Mouse (Mus musculus) thymus, postnatal 14 days (tissue): Measurements from ENCODE around the gene Atrn.
A peak's percentile ranks its signal among the peaks of the same experiment; 100 is the strongest.

Experiments
- DNase-seq: peaks from one replicate; pipeline ENCODE4 v3.0.0; 2021

Gene Atrn

DNA sequence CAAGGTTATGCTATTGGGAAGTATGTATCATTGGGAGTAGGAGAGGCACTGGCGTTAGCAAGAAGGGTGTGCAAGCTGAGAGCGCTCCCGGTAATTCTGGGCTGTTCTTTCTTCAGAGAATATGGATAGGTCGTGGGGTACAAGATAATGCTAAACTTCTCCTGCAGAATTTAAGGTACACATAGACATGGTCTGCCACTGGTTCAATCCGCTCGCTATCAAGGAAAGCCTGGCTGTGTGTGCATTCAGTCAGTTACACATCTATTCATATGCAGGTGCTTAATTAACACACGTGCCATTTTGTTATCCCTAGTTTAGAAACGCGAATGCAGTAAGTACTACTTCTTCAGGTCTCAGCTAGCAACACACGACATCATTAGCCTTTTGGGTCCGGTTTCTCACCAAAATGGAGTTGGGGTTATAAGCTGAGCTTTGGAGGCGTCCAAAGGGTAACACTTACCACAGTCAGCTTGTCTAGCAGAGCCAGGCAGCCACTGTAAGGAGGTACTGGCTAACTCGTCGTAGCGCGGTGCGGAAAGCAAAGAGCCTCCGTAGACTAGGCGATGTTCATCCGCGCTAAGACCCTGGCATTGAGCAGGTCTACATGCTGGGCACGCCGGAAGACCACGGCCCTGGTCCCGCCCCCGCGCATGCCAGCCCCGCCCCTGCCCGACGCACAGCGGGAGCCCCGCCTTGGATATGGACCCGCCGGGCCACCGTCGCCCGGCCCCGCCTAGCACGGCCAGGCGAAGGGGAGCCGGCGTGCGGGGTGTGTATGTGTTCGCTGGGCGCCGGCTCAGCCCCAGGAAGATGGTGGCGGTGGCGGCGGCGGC, at the start of gene Atrn, which contains the start of gene 4930402H24Rik:
TSS of gene Atrn (plus strand) at position 745 of the 833 bp plus-strand sequence.
TSS of gene 4930402H24Rik (minus strand) at position 656 of the 833 bp plus-strand sequence.
- DNase-seq: peak; percentile 96

DNA sequence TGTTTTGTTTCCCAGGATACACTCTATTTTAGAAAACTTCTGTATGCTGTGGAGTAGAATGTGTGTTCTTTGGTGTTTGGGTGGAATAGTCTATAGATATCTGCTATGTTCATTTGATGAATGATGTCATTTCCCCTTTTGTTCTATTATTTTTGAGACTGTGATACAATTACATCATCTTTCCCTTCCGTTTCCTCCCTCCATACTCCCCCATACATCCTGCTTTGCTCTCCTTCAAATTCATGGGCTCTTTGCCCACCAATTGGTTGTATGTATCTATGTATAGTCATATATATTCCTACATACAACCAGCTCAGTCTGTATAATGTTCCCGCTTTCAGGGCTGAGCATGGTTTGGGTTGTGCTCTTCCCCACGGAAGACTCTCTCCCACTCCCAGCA, 44.2 kb upstream of the Atrn start:
- no peak for DNase-seq

DNA sequence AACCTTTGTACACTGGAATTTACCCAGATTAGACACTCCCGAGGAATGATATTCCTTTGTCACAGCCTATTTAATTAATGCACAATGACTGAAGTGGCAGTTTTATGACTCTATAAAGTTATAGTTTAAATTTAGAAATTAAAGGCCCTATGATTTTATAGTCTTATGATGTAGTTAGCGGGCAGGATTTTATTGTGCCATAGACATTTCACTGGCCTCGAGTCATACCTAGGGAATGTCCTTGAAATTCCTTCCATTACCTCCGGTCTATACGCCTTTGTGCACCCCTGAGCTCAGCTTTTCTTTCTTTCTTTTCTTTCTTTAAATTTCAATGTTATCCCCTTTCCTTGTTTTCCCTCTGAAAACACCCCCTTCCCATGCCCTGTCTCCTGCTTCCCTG, 35.4 kb upstream of the Atrn start:
- no peak for DNase-seq

DNA sequence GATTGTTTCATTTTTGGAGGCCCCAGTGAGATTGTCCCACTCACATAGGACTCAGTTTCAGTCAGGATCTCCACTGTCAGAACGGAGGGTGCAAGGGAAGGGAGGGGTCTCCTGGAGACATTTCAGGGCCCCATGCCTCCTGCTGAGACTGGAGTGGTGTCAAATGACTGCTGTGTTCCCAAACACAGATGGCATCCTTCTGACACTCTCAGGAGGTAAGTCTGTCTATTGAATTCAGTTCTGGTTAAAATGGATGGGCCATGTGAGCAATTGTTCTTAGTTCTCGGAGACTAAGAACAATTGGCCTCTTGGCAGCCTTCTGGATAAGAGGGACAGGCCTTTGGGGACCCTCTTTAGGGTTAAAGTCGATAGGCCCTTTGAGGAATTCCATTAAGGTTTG, 28.9 kb upstream of the Atrn start:
- no peak for DNase-seq

DNA sequence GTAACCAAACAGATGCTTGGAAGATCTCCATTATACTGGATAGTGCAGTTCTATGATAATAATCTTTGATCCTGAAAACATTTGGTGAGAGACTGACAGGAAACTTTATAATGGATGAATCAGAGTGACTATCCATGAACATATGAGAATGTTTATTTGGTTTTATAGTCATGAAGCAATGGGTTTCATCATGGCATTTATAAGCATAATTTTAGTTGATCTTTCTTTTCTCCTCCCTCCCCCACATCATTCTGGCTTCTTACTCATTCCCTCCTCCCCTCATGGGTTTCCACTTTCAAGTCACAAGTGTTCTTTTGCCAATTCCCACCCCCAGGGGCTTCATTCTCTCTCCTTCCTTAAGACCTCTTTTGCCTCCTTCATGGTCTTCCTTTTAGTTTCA, 19.3 kb upstream of the Atrn start:
- no peak for DNase-seq

DNA sequence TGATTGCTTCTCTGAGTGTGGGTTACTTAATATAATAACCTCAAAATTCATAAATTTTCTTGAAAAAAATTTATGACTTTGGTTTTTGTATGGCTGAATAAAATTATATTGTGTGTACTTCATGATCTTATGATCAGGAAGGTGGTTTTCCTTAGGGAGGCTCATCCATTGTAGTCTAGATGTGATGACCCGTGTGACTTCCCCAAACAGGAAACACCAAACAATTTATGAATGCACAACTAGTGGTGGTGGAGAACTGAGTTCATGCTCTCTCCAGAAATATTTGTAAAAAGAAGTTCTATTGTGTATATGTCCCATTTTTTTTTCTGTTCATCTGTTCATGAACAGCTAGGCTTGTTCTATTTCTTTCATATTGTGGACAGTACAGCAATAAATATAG, 18.8 kb upstream of the Atrn start:
- DNase-seq: no peak

GRCm38 (mm10) chr2:130896944-130897343, 9.4 kb upstream of the Atrn start:
- no peak for DNase-seq

- no peak for DNase-seq
Measured at GRCm38 (mm10) chr2:130897856-130898255, 8.4 kb upstream of the Atrn start.

DNA sequence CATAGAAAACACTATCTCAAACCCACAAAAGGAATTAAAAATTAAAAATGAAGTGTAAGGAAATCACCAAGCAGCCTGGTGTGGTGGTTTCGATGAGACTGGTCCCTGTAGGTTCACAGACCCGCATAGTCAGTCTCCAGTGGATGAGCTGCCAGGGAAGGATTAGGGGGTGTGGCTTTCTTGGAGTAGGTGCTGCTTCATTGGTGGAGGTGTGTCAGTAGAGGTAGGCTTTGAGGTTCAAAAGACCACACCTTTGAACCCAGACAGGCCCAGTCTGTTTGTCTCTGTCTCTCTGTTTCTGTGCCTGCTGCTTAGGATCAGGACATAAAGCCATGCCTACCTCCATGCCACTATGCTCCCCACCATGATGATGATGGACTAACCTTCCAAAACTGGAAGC, 7.5 kb upstream of the Atrn start:
- DNase-seq: no peak

- DNase-seq: peak; percentile 55
Measured at GRCm38 (mm10) chr2:130906584-130907315, 455 bp downstream of the Atrn start.

- no peak for DNase-seq
Measured at GRCm38 (mm10) chr2:130911691-130912090, 5.4 kb downstream of the Atrn start.

DNA sequence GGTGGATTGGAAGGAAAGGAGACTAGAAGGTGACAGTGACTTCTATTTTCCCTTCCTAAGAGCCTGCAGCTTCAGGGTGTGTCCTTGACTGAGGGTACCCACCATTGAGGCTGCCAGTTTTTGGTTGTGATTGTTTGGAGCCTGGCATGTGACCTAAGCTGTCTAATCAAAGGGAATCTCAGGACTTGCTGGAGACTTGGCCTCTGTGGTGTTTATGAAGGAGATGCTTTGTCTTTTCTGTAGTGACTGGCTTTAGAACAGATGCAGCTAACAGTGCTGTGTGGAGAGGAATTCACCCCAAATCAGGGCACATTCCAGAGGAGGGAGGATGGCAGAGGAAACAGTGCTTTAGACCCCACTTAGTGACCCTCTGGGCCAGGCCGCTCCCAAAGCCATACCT, 8.6 kb downstream of the Atrn start:
- no peak for DNase-seq

DNA sequence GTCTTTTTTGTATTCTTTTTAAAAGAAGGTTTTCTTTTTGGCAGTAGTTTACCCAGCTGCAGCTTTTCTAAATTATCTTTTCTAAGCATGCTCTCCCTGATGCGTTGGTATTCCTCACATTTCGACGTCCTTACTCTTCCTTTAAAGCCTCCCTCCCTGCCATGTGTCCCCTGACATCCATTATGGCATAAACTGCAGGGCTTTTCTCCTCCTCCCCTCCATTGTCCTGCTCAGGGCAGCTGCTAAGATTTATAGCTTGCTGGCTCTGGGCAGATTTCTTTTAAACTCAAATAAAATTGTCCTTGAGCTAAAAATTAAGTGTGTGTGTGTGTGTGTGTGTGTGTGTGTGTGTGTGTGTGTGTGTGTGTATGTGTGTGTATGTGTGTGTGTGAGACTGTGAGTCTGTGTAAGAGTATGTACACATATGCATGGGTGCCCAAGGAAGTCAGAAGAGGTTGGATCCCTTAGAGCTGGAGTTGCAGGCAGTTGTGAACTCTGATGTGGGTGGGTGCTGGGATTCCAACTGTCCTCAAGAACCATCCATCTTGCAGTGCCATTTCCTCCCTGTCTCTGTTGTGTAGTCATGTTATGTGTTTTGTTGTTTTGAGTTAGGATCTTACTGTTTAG, 10.3 kb downstream of the Atrn start:
- DNase-seq: no peak

DNA sequence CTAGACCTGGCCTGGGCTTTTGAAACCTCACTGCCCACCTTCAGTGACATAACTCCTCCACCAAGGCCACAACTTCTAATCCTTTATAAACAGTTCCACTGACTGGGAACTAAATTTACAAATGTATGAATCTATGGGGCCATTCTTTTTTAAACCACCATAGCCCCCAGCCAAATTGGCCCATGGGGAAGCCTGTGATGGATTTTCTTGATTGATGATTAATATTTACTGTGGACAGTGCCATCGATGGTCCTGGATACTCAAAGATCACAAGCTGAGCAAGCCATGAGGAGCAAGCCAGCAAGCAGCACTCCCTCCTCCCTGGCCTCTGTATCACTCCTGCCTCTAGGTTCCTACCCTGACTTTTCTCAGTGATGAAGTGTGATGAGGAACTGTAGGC, 11.4 kb downstream of the Atrn start:
- no peak for DNase-seq

- DNase-seq: no peak
Measured at GRCm38 (mm10) chr2:130919062-130919593, 12.8 kb downstream of the Atrn start.

DNA sequence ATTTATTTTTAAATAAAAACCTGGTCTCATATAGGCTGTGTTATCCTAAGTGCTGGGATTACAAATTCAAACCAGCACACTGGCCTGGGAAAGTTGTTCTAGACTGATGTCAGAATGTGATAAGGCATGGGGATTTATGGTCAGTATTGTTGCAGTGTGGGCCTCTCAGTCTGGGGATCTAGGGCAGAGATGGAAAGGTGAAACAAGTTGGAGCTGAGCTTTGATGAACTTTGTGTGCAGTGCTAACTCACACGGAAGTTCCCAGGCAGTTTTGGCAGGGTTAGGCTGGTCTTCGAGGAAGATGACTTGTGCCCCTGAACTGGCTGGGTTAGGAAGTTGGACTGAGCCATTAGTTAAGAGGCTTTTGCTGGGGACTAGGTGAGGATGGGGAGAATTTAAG, 18.7 kb downstream of the Atrn start:
- no peak for DNase-seq

- DNase-seq: no peak
Measured at GRCm38 (mm10) chr2:130928031-130928430, 21.7 kb downstream of the Atrn start.

DNA sequence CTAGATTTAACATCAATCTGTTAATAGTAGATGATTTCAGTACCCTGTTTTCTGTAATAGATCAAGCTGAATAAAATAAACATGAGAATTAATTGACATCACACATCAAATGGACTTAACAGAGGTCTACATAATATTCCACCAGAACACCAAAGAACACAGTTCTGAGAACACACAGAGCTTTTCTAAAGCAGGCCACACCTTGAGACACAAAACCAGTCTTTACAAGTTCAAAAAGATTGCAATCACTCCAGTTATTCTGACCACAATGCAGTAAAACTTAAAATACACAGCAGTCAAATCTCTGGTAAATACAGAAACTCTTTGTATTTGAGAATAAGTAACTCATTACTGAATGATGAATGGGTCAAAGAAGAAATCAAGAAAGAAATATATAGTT, 22.2 kb downstream of the Atrn start:
- DNase-seq: no peak

DNA sequence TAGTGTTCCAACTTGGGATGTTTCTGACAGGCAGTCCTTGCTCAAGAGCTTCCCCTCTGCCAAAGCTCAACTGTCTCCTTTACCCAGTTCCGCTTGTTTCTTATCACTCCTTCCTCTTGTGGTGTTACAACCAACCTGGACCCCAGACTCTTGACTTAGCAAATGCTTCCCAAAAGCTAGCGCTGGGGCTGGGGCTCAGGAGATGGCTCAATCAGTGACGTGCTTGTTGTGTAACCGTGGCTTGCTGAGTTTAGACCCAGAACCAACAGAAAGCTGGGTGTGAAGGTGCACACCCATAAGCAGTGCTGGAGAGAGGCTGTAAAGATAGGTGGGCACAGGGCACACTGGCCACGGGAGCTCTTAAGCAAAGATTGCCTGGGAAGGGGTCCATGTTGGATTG, 23.7 kb downstream of the Atrn start:
- no peak for DNase-seq

DNA sequence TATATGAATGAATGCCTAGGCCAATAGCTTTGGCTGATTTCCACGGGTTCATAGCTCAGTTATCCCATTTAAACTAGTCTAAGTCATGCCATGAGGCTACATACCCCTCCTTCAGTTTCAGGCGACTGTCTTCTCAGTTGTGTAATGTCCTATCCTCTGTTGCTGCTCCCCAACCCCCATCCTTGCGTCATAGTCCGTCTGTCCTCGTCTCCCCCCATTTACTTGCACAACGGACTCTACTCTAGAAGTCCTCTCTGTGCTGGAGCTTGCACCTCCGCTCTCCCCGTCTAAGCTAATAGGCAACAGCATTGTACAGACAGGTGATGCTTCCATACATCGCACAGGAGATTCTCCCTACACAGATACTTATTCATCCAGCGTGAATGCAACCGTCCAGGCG, 26.6 kb downstream of the Atrn start:
- no peak for DNase-seq

DNA sequence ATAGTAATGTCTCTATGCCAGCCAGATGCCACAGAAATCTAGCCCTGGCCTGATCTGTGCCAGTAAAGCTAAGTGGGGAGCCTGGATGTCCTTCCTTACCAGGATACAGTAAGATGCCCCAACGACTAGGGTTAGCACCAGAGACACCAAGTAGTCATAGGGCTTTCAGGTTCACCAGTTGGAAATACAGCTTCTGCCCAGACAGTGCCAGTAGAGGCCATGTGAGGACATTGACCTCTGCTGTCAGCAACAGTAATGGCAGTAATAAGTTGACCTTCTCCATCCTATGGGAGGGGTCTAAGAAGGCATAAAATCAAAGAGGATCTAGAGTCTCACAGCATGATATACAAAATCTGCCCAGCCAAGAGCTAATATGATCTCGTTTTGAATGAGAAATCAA, 43.5 kb downstream of the Atrn start:
- DNase-seq: no peak

- peak; percentile 83 for DNase-seq
Measured at GRCm38 (mm10) chr2:130950548-130950947, 44.3 kb downstream of the Atrn start.

DNA sequence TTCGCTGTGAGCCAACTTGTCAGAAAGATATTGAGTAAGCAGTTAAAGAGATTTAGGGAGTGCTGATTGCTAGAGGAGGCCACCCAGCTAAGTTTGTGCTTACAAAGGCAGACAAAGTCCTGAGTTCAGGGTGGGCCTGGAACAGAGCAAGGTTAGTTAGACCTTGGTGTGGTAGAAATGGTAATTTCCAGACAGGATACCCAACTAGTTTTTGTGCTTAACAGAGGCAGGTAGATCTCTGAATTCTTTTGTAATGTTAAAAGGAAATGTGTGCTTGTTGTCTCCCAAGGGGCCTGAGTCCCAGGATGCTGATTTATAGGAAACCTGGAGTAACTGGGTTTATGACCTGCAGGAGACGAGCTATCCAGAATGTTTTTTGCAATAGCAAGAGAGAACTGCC, 52.6 kb downstream of the Atrn start:
- no peak for DNase-seq

GRCm38 (mm10) chr2:130961851-130962250, 55.6 kb downstream of the Atrn start:
- DNase-seq: peak; percentile 9
